Mouse (Mus musculus) left cerebral cortex, postnatal 14 days (tissue): ENCODE results near the gene Sirt4. TPM values are rescaled to one million over a fixed set of nuclear protein-coding genes. Genes with fewer than 3 reads are reported as not detected.

Experiments used
- DNase-seq, 2 experiments: peaks; one replicate each; pipeline ENCODE4 v3.0.0; 2021 to 2022; ENCODE audit warnings: low spot score in 2 of 2, mixed read lengths in 1 of 2
- intact Hi-C: fragments of 180-260 bp; cut with DNase I; formaldehyde crosslinking; loops from one replicate; pipeline ENCODE4 v1.15.1; 2025
- total RNA-seq, 2 experiments: library from RNA; stranded (reverse); gene quantifications; 2 replicates each; pipeline ENCODE4 v1.2.3; 2021

Gene Sirt4
- total RNA-seq, 2 experiments from 2014 or later = 27.4 to 27.7 TPM

DNA sequence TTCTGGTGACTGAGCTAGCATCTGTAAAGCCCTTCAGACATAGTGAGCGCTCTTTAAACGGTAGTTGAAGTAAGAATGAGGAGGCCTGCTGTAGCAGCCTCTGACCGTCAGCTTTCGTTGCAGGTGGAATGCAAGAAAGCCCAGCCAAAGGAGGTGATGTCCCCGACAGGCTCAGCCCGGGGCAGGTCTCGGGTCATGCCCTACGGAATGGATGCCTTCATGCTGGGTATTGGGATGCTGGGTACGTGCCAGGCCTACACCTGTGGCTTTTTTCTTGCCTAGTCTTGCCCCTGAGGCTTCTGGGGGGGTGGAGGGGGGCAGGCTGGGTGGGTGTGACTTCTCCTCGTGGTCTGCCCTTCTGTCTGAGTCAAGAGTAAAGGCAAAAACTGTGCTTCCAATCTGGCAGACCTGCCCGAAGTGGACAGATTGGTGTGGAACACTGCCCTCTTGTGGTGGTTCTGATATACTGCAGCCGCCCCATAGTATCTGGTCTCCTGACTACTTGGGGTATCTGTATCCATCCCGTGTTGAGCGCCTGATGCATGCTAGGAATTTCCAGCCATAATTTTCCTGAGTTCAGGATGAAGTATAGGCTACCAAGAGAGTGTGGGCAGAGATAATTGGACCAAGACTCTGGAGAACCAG lies 43.2 kb downstream of the Sirt4 start:
- intact Hi-C loops = loop anchor here (2.0 kb wide), 1 partner anchor 83 kb away; no protein-coding TSS in a partner anchor
- peak; percentile 85 to 89 for DNase-seq

DNA sequence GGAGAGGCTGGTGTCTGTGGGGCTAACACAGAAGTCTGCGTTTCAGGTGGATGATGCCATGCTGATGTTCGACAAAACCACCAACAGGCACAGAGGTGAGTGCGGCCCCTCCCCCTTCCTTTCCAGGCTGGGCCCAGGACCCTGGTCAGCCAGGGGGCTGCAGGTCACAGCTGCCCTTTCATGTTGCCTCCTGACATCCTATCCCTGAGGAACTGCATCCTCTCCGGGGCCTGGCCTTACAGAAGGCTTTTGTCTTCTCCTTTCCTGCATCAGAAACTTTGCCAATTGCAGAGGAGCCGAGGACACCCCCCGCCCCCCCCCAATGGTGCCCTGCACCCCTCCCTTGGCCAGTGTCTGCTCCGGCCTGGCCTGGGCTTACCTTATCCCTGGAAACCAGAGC lies 45.9 kb downstream of the Sirt4 start:
- DNase-seq = no peak
- intact Hi-C loops = no loop called here

- intact Hi-C loops = no loop called here
Measured at GRCm38 (mm10) chr5:115437945-115438315, 46.6 kb downstream of the Sirt4 start.

DNA sequence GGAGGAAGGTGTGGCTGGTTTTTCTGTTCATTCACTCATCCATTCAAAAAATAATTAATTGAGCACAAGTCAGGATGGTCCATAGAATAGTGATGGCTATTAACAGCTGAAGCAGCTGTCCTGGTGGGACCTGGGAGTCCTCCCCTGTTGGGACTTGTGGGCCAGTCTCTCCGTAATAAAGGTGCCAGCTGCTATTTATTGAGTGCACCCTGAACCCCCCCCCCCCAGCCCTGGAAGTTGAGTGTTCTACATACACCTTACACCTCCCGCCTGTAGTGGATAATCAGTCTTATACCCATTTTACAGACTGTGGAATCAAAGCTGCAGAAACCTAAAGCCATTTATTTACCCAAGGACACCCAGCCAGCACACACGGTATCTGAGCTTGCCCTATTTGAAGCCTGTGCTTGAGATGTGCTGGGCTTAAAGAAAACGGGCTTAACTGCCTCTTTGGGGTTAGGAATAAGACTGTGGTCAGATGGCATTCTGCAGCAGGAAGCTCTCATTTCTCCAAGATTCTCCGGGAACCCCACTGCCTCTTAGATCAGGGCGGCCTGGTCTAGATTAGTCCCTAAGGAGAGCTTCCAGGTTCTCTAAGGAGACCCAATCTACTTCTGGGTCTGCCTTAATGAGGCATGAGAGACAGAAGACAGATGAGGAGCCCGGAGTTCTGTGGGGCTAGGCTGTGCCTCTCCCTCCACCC lies 47.1 kb downstream of the Sirt4 start:
- intact Hi-C loops = no loop called here
- DNase-seq = no peak

More at GRCm38 (mm10) chr5:115437945-115438315, 46.6 kb downstream of the Sirt4 start:
- no peak for DNase-seq

DNA sequence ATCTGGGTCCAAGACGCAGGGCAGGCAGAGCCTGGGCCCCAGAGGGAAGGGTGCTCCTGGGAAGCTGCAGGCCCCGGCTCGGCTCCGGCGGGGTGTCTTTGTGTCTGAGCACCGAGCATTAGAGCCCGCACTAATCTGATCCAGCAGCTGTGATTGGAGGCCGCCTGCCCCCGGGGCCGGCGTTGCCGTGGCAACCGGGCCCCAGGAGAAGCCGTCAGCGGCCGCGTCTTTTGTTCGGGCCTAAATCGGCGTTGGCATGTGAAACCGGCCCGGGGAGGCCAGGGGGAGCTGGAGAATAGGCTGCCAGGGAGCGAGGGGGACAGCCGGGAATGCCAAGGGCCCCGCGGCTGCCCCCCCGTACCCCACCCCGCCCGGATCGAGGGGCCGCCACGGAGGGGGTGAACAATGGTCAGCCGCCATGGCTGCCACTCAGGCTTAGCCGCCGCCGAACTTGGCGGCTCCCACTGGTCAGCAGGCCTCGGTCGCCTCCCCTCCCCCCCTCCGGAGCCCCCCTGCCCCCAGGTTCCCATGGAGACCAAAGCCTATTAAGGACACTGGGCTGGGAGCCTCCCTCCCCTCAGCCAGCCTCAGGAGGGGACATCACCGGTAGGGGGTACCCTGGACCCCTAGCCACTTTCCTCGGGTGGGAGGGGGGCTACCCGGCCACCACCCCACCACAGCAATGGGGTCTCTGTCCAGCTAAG lies 48.0 kb downstream of the Sirt4 start:
- peak; percentile 89 to 93 for DNase-seq
- intact Hi-C loops = no loop called here

DNA sequence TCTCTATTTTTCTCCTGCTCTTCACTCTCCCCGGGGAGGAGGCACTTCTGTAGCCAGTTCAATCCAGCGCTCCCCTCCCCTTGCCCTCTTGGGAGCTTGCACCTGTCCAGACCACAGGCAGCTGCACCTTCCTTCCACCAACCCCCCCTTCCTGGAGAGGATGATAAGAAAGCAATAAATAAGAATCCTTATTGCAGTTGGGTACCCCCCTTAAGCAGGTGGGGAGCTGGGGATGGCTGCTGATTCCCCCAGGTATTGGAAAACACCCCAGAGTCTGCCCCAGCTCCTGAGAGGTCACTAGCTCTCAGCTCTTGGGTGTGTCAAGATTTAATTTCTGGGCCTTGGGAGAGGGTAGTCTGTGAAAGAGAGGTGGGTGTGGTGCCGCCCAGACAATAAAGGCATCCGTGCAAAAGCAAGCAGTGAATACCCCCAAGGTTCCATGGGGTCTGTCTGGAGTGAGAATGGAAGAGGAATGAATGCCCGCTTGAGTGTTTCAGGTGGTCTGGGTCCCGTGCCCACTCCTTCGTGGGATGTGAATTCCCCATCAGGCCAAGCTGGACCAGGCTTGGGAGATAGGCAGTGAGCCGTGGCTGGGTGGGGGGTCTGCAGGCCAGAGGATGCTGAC lies 48.7 kb downstream of the Sirt4 start:
- intact Hi-C loops = no loop called here
- DNase-seq = no peak

DNA sequence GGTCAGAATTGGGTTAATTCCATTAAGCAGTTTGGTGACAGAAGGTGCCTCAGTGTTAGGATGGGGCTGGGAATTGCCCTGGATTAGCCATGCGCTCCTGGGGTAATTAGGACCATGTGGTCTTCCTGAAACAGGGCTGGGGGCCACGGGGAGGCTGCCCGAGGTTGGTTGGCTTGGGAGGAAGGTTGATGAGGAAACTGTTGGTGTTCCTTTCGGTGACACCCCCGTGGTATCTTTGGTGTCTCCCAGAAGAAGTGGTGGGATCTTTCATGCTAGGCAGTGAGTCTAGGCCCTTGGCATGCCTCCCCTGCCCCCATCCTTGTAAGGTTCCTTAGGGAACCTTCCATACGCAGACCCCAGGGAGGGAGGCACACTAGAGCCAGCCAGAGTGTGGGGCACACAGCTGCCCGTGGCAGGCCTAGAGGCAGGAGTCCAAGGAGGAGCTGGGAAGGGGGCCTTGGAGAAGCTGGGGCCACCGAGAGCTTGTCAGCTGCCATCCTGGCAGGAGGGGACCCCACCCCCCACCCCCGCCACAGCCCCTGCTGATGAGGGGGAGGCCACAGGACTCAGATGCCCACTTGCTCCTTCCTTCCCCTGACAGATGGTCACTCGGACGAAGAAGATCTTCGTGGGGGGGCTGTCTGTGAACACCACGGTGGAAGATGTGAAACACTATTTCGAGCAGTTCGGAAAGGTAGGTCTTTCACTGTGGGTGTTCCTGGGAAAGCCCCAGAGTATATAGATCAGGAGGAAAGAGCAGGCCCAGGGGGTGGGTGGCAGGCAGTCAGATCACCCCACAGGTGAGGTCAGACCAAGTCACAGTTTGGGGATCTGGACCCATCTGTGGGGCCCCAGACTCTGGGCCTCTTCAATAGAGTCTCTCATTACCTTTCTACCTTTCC lies 49.4 kb downstream of the Sirt4 start:
- no peak for DNase-seq

DNA sequence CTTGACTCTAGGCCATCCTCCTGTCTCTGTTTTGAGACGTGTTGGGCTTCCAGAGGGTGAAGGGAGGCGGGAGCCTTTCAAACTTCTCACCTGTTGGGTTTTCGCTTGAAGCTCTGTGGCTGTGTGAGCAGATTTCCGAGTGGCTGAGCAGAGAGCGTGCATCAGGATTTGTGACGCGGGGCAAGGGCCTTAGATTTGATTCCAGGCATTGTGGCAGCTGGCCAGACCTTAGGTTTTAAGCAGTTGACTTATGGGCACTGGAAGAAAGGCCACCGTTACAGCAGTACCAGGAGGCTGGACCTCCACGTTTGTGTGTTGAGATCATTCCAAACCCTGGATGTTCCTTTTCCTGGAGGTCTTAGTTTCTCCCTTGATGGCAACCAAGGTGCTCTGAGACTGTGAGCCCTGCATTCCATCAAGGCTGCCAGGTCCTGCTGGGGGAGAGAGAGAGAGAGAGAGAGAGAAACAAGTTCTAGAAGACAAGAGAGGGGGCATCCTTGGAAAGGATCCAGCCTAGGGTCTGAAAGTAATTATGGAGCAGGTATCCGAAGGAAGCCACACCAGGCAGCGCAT lies 50.2 kb downstream of the Sirt4 start:
- no peak for DNase-seq
- intact Hi-C loops = no loop called here

More for the DNA sequence above, 49.4 kb downstream of the Sirt4 start:
- intact Hi-C loops = no loop called here

DNA sequence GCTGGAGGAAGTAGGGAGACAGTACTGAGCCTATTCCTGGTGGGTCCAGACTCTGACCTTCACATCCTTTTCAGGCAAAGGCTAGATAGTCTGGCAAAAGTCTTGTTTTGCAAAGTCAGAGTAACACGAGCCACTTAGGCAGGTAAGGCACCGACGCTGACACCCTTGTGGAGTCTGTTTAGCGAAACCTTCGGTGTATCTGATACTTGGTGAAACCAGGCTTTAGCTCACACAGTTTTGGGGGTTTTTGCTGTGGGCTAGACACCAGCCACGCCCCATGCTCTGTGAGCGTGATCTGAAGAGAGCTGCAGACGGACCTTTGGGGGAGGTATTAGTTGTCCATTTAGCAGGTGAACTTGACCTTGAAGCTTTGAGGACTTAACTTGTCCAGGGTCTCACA lies 51.3 kb downstream of the Sirt4 start:
- intact Hi-C loops = no loop called here
- DNase-seq = no peak

DNA sequence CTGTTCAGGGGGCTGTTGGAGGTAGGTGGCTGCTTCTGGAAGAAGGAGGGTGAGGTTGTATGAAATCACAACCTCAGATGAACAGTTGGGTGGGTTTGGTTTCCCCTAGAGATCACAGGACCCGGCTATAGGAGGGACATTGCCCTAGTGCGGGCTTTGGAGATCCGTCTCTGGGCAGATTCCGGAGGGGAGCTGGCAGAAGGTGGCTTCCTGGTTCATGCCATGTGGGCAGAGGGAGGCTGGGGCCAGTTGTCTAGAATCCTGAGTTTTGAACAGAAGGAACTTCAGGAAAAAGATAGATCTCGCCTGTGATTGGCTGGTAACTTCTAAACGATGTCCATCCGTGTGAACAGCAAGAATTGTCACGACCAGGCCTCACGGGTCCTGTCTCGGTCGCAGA lies 52.1 kb downstream of the Sirt4 start:
- intact Hi-C loops = no loop called here
- DNase-seq = no peak

DNA sequence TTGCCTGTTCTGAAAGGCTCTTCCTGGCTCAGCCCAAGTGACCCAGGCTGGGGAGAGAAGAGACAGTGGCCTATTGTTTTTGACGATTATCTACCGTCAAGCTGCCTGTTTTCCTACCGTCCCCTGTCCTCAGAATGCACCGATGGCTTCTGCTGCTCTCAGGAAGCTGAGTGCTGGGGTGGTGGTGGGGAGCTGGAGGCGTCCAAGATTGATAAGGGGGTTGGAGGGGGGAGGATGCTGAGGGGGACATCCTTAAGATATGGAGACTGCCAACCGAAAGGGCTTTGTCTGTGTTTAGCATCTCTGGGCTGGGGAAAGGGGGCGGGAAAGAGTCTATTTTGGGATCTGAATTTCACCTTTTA lies 52.6 kb downstream of the Sirt4 start:
- intact Hi-C loops = no loop called here
- DNase-seq = no peak

GRCm38 (mm10) chr5:115431061-115431897 lies 53.2 kb downstream of the Sirt4 start:
- peak in 1 of 2 experiments; percentile 34 for DNase-seq

DNA sequence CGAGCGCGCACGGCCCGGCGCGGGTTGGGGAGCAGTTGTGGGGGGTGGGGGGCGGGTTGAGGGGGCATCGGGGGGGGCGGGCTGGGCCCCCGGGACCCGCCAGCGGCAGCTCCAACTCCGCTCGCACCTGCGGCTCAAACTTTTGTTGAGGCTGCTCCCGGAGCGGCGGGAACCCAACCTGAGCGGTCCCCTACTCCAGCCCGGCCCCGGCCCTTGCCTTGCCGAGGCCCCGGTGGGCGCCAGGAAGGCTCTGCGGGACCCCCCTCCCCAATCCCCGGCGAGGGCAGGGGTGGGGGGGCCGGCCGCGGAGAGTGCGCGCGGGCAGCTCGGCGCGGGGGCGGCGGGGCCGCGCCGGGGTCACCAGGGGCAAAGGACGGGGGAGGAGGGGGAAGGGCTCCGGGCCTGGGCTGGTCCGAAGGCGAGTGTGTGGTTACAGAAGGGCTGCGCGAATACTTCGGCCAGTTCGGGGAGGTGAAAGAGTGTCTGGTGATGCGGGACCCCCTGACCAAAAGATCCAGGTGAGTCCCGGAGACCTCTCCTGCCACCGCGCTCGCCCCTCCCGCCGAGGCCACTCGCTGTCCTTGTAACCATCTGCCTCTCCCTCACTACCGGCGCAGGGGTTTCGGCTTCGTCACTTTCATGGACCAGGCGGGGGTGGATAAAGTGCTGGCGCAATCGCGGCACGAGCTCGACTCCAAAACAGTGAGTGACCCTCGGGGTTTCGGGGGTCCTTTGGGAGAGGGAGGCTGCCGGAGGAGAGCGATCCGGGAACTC lies 54.2 kb downstream of the Sirt4 start:
- intact Hi-C loops = no loop called here
- no peak for DNase-seq

More at GRCm38 (mm10) chr5:115431061-115431897, 53.2 kb downstream of the Sirt4 start:
- intact Hi-C loops = no loop called here

GRCm38 (mm10) chr5:115429359-115430186 lies 55.0 kb downstream of the Sirt4 start, which contains the start of gene Msi1:
Msi1 (plus strand) TSS chr5:115429599.
- no peak for DNase-seq
- intact Hi-C loops = no loop called here

DNA sequence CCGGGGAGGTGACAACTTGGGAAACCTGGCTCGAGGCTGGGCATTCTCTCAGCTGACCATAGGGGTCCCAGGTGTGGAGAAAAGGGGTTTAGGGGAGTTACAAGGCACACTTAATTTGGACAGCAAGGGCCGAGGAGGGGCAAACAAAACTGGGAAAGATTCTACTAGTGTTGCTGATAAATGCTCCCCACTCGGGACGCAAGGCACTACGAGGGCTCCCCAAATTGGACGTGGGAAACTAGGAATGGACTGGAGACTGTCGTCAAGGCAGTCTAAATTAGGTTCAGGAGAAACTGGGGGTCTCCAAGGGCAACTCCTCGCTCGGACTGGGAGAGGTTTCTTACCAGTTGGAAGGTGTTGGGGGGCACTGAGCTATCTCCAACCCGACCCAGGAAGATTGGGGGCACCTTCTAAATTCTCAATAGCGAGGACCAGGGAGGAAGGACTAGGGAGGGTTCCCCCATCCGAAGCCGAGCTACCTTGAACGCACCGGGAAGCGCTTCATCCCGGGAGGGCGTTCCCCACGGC lies 55.6 kb downstream of the Sirt4 start:
- intact Hi-C loops = no loop called here
- DNase-seq = no peak
